Comparison of ENCODE assay signal across 8 mouse cellular contexts in the genomic region with DNA sequence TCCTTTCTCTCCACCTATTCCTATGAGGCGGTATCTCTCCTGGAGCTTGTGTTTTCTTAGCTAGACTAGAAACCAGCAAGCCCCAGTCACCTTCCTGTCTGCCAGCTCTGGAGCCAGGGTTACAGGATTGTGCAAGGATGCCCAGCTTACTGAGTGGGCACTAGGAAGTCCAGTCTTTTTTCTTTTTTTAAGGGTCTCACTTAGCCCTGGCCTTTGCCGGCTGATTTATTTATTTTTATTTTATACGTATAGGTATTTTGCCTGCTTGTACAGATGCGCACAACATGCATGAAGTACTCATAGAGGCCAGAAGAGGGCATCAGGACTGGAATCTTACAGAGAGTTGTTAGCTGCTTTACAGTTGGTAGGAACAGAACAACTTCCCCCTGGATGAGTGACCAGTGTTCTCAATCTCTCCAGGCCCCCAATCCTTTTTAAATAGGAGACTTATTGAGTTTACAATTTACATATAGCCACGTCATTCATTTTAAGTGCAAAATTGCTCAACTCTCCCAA. TPM values are rescaled to one million over a fixed set of nuclear protein-coding genes. Genes with fewer than 3 reads are reported as not detected.
DNase-seq lines count a peak whose midpoint lies in the region; ATAC-seq and TF ChIP-seq lines count a peak whose summit lies in the region.

No protein-coding gene starts in this region.

- peak overlapping the region; percentile 76 for H3K4me2 ChIP-seq in heart, embryonic 12.5 days
- no peak overlapping the region for H3K4me2 ChIP-seq in limb, embryonic 11.5 days (ENCODE audit: low read depth, severe bottlenecking)
- no peak overlapping the region for H3K4me2 ChIP-seq in midbrain, postnatal 0 days (ENCODE audit: low read depth, low read length, poor library complexity, severe bottlenecking)

- no peak overlapping the region for H3K9ac ChIP-seq in heart, embryonic 12.5 days
- H3K9ac ChIP-seq in limb, embryonic 11.5 days (ENCODE audit: low read length), result no peak overlapping the region
- no peak overlapping the region for H3K9ac ChIP-seq in midbrain, postnatal 0 days (replicated peaks; ENCODE audit: low read length, poor library complexity, severe bottlenecking)

- 6% methylated on average over 5 of the region's 5 CpGs for WGBS in heart, embryonic 12.5 days
- WGBS in limb, embryonic 11.5 days, result 16% methylated on average over 5 of the region's 5 CpGs
- WGBS in midbrain, postnatal 0 days, result 9% methylated on average over 5 of the region's 5 CpGs

- peaks cover 22% of the 10 kb centered on the region for H3K36me3 ChIP-seq in heart, embryonic 12.5 days
- no peaks in the 10 kb centered on the region for H3K36me3 ChIP-seq in limb, embryonic 11.5 days (ENCODE audit: control insufficient read depth, insufficient read depth, low read length)
- H3K36me3 ChIP-seq in midbrain, postnatal 0 days (ENCODE audit: insufficient read depth, low read length), result 0 out of 2 replicates have a peak, but pooled peaks cover under 1% of the 10 kb centered on the region

- peak; percentile 75 for TF ChIP-seq CTCF in midbrain, postnatal 0 days (IDR thresholded peaks at IDR 0.05)

- H3K4me1 ChIP-seq in heart, embryonic 12.5 days (replicated peaks), result peaks cover 45% of the 10 kb centered on the region
- H3K4me1 ChIP-seq in limb, embryonic 11.5 days (ENCODE audit: control insufficient read depth, insufficient read depth, low read length), result peaks cover 30% of the 10 kb centered on the region
- H3K4me1 ChIP-seq in midbrain, postnatal 0 days (ENCODE audit: insufficient read depth, low read length), result peaks cover 10% of the 10 kb centered on the region

- peak; percentile 25 to 45 for DNase-seq in cerebellum, postnatal 36 days
- no peak for DNase-seq in cerebellum, adult 9-11 months
- DNase-seq in right cerebral cortex, postnatal 10 days (ENCODE audit: low spot score in 2 of 2), result peak; percentile 56 to 60
- DNase-seq in right cerebral cortex, postnatal 4 days, result no peak
- DNase-seq in limb, embryonic 11.5 days (ENCODE audit: low spot score), result peak; percentile 63
- DNase-seq in midbrain, postnatal 0 days (ENCODE audit: low spot score), result peak; percentile 63
- no peak for DNase-seq in Muller cell, postnatal 12 days (ENCODE audit: inconsistent ontology term)

- no peaks in the 10 kb centered on the region for H3K27me3 ChIP-seq in heart, embryonic 12.5 days (replicated peaks)
- H3K27me3 ChIP-seq in limb, embryonic 11.5 days (ENCODE audit: control insufficient read depth, insufficient read depth, low read length), result no peaks in the 10 kb centered on the region
- H3K27me3 ChIP-seq in midbrain, postnatal 0 days (ENCODE audit: insufficient read depth, low read length), result no peaks in the 10 kb centered on the region

- no peak overlapping the region for H3K4me3 ChIP-seq in heart, embryonic 12.5 days
- H3K4me3 ChIP-seq in limb, embryonic 11.5 days (ENCODE audit: low read depth, low read length), result no peak overlapping the region
- no peak overlapping the region for H3K4me3 ChIP-seq in midbrain, postnatal 0 days (ENCODE audit: low read depth, low read length)

- H3K9me3 ChIP-seq in heart, embryonic 12.5 days (replicated peaks), result no peaks in the 10 kb centered on the region
- H3K9me3 ChIP-seq in limb, embryonic 11.5 days (ENCODE audit: control insufficient read depth, low read length), result no peaks in the 10 kb centered on the region
- H3K9me3 ChIP-seq in midbrain, postnatal 0 days (ENCODE audit: low read length), result no peaks in the 10 kb centered on the region

- no peak overlapping the region for H3K27ac ChIP-seq in heart, embryonic 12.5 days (ENCODE audit: poor library complexity, severe bottlenecking)
- H3K27ac ChIP-seq in limb, embryonic 11.5 days (replicated peaks; ENCODE audit: low read depth, low read length), result no peak overlapping the region
- H3K27ac ChIP-seq in midbrain, postnatal 0 days (ENCODE audit: low read depth, low read length), result no peak overlapping the region

- ATAC-seq in heart, embryonic 12.5 days (ENCODE audit: insufficient number of reproducible peaks, low FRiP score), result no peak
- ATAC-seq in limb, embryonic 11.5 days (ENCODE audit: insufficient number of reproducible peaks, low FRiP score, low TSS enrichment, low read depth), result no peak
- ATAC-seq in midbrain, postnatal 0 days (ENCODE audit: low FRiP score), result no peak

RNA-seq across cellular contexts. Expression of gene Sf3a3, which starts 3.7 kb away (rescaled TPM):
- polyA plus RNA-seq in heart, embryonic 12.5 days (2016; fragmentation: Nextera tagmentation; extraction: Ambion mirVana), result 100.0 and 100 TPM in 2 replicates
- 250 and 252 TPM in 2 replicates for polyA plus RNA-seq in limb, embryonic 11.5 days (2014; fragmentation: Nextera tagmentation; extraction: Ambion mirVana)
- 32.8 and 34.3 TPM in 2 replicates for total RNA-seq in midbrain, postnatal 0 days (2014; rRNA removed)
- polyA plus RNA-seq in midbrain, postnatal 0 days (2015; fragmentation: Nextera tagmentation; extraction: Ambion mirVana), result 73.8 and 75.9 TPM in 2 replicates

RNA-seq across cellular contexts. Expression of gene Fhl3, which starts 10.3 kb away (rescaled TPM):
- polyA plus RNA-seq in heart, embryonic 12.5 days (2016; fragmentation: Nextera tagmentation; extraction: Ambion mirVana), result 6.2 TPM in 2 replicates
- polyA plus RNA-seq in limb, embryonic 11.5 days (2014; fragmentation: Nextera tagmentation; extraction: Ambion mirVana), result 11.5 and 11.6 TPM in 2 replicates
- 5.0 and 6.9 TPM in 2 replicates for total RNA-seq in midbrain, postnatal 0 days (2014; rRNA removed)
- polyA plus RNA-seq in midbrain, postnatal 0 days (2015; fragmentation: Nextera tagmentation; extraction: Ambion mirVana), result 1.7 and 2.0 TPM in 2 replicates

RNA-seq across cellular contexts. Expression of gene Utp11, which starts 17.4 kb away (rescaled TPM):
- 58.4 and 61.5 TPM in 2 replicates for polyA plus RNA-seq in heart, embryonic 12.5 days (2016; fragmentation: Nextera tagmentation; extraction: Ambion mirVana)
- 78.9 TPM in 2 replicates for polyA plus RNA-seq in limb, embryonic 11.5 days (2014; fragmentation: Nextera tagmentation; extraction: Ambion mirVana)
- 10.3 and 10.9 TPM in 2 replicates for total RNA-seq in midbrain, postnatal 0 days (2014; rRNA removed)
- polyA plus RNA-seq in midbrain, postnatal 0 days (2015; fragmentation: Nextera tagmentation; extraction: Ambion mirVana), result 30.7 and 31.7 TPM in 2 replicates

RNA-seq across cellular contexts. Expression of gene Inpp5b, which starts 30.8 kb away (rescaled TPM):
- 17.3 and 20.2 TPM in 2 replicates for polyA plus RNA-seq in heart, embryonic 12.5 days (2016; fragmentation: Nextera tagmentation; extraction: Ambion mirVana)
- 22.3 and 26.1 TPM in 2 replicates for polyA plus RNA-seq in limb, embryonic 11.5 days (2014; fragmentation: Nextera tagmentation; extraction: Ambion mirVana)
- 19.0 and 20.5 TPM in 2 replicates for total RNA-seq in midbrain, postnatal 0 days (2014; rRNA removed)
- polyA plus RNA-seq in midbrain, postnatal 0 days (2015; fragmentation: Nextera tagmentation; extraction: Ambion mirVana), result 14.3 and 16.0 TPM in 2 replicates

RNA-seq across cellular contexts. Expression of gene Pou3f1, which starts 54.2 kb away (rescaled TPM):
- 0.23 and 0.36 TPM in 2 replicates for polyA plus RNA-seq in heart, embryonic 12.5 days (2016; fragmentation: Nextera tagmentation; extraction: Ambion mirVana)
- polyA plus RNA-seq in limb, embryonic 11.5 days (2014; fragmentation: Nextera tagmentation; extraction: Ambion mirVana), result 0.27 and 0.60 TPM in 2 replicates
- total RNA-seq in midbrain, postnatal 0 days (2014; rRNA removed), result 17.7 and 19.8 TPM in 2 replicates
- polyA plus RNA-seq in midbrain, postnatal 0 days (2015; fragmentation: Nextera tagmentation; extraction: Ambion mirVana), result 11.4 and 11.5 TPM in 2 replicates

Comparison
In these comparisons a context has a peak if more than half of its experiments do, and no peak if none do; other contexts are left out.
1. DNase-seq: peak in cerebellum, postnatal 36 days (2 of 2), right cerebral cortex, postnatal 10 days (2 of 2), limb, embryonic 11.5 days (single experiment) and midbrain, postnatal 0 days (single experiment); none in cerebellum, adult 9-11 months (single experiment), right cerebral cortex, postnatal 4 days (single experiment) and Muller cell, postnatal 12 days (single experiment).